Mouse (Mus musculus) heart, embryonic 15.5 days (tissue): ENCODE data around the gene Mfsd7a. TPM values are rescaled to one million over a fixed set of nuclear protein-coding genes. Genes with fewer than 3 reads are reported as not detected.

ENCODE experiments used
- polyA plus RNA-seq: library from polyadenylated mRNA; unstranded; fragments of >200 nt; fragmentation: Nextera tagmentation; extraction: Ambion mirVana; gene quantifications from 2 replicates; pipeline ENCODE4 v1.2.1, GENCODE M21; 2015

Gene Mfsd7a
- polyA plus RNA-seq, 1 experiment from 2014 or later = 0.35 TPM

Other genes starting within 250 kb of the Mfsd7a start
- 23.9 and 24.2 TPM in 2 replicates for gene Dr1, start 180.0 kb downstream of the Mfsd7a start, polyA plus RNA-seq
- 5.3 and 5.7 TPM in 2 replicates for gene Pigg, start 136.3 kb downstream of the Mfsd7a start, polyA plus RNA-seq
- not detected in 2 replicates for gene Gm42517, start 81.0 kb downstream of the Mfsd7a start, polyA plus RNA-seq
- 0.19 and 0.20 TPM in 2 replicates for gene Pde6b, start 60.5 kb downstream of the Mfsd7a start, polyA plus RNA-seq
- gene Atp5k, start 14.4 kb downstream of the Mfsd7a start, polyA plus RNA-seq = 639 and 1,118 TPM in 2 replicates
- gene Pcgf3, start 12.3 kb upstream of the Mfsd7a start, polyA plus RNA-seq = 15.2 and 17.9 TPM in 2 replicates
- gene Cplx1, start 101.1 kb upstream of the Mfsd7a start, polyA plus RNA-seq = 0.66 and 1.9 TPM in 2 replicates
- 23.6 and 35.4 TPM in 2 replicates for gene Gak, start 180.9 kb upstream of the Mfsd7a start, polyA plus RNA-seq
- 14.1 and 18.9 TPM in 2 replicates for gene Tmem175, start 180.9 kb upstream of the Mfsd7a start, polyA plus RNA-seq
- 13.9 and 15.2 TPM in 2 replicates for gene Idua, start 211.4 kb upstream of the Mfsd7a start, polyA plus RNA-seq
- gene Dgkq, start 220.8 kb upstream of the Mfsd7a start, polyA plus RNA-seq = 6.7 and 7.4 TPM in 2 replicates
- gene Slc26a1, start 226.7 kb upstream of the Mfsd7a start, polyA plus RNA-seq = 0.29 and 0.71 TPM in 2 replicates
- gene Fgfrl1, start 243.5 kb upstream of the Mfsd7a start, polyA plus RNA-seq = 14.6 and 20.1 TPM in 2 replicates